Mouse (Mus musculus): ENCODE measurements around the gene Tuba3a.

DNA sequence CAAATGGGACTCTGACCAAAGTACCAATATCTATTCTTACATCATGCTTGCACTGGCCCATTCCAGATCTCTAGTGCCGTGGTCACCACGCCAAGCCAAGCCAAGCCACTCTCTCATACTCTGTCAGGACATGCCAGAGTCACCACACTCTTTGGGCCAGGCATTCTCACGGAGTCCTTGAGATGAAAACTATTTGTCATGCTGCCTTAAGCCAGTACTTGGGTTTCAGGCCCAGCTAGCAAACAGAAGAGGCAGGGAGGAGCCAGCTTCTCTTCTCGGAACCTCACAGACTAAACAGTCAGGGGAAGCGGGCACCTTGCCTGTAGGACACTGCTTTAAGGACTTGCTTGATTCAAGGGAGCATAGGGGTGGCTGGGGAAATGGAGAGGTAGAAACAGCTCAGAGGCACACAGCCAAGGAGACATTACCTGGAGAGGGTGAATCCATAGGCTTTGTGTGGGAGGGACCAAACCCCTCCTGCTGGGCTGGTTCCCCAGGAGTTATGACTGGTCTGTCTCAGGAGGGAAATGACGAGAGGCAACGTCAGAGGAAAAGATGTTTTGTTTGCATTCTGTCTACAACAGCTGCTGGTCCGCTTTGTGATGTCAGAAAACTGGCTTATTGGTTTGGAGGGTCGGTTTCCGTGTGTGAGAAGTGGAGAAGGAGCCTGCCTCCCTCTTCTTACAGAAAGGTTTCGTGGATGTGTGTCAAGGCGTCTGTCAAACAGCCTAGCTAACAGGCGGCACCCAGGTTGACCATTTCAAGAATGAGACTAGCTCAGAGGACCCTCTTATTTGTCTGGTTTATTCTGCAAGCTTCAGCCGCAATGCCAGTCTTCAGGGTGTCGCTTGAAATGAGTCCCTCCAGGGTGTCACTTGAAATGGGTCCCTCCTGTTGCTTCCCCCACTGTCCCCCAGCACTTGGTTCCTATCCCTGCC is 33.4 kb upstream of the Tuba3a start:
- TF ChIP-seq TAL1 (IDR thresholded peaks at IDR 0.05; ENCODE audit: low read length), result no peak
- TF ChIP-seq GATA1 (IDR thresholded peaks at IDR 0.05; ENCODE audit: low read length), result no peak

Data from erythroblast, embryonic 14.5 days (primary cell).